ENCODE assay signal across 8 mouse cellular contexts in the genomic region with DNA sequence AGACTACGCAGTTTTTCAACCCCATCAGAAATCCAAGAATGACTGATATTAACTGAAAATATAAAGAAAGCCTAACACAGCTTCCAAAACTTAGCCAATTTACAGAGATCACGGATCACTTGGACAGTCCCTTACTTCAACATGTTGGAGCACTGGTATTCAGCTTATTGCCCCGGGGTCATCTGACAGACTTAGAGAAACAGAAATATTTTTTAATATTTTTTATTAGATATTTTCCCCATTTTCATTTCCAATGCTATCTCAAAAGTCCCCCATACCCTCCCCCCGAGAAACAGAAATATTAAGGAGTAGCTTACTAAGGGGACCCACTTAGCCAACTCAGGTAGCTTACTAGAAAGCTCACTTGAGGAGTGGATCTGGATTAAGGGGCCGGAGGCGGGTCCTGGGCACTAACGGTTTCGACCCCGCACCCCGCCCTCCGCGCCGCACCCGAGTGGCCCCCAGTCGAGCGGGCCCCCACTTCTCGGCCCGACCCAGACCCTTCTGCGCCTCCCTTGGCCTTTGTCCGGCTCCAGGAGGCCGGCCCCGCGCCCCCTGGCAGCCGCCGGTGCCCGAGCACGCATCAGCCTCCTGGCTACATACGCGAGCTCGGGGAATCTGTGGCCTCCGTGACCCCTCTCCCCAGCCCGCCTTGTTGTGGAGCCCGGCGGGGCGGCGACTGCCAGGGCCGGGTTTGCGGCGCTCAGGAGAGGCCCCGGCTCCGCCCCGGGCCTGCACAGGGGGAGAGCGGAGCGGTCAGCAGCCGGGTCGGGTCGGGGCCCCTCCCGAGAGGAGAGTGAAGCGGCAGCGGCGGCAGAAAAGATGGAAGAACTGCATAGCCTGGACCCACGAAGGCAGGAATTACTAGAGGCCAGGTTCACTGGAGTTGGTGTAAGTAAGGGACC. TPM values are rescaled to one million over a fixed set of nuclear protein-coding genes. Genes with fewer than 3 reads are reported as not detected.
A peak's percentile ranks its signal among the peaks of the same experiment; 100 is the strongest.
DNase-seq lines count a peak whose midpoint lies in the region; ATAC-seq and TF ChIP-seq lines count a peak whose summit lies in the region.
"Not testable (repeated sequence)": the region's sequence is repeated elsewhere in the genome, so short reads cannot be mapped to it uniquely, and the experiment has no call there.

No protein-coding gene starts in this region.

- not testable (repeated sequence) for H3K4me1 ChIP-seq in forebrain, embryonic 12.5 days; heart, postnatal 0 days (ENCODE audit: control insufficient read depth, insufficient read depth); kidney, embryonic 15.5 days; midbrain, embryonic 13.5 days (replicated peaks); stomach, embryonic 15.5 days
- 0 out of 2 replicates have a peak, but pooled peaks cover 10% of the 10 kb centered on the region for H3K4me1 ChIP-seq in liver, embryonic 12.5 days

- H3K27ac ChIP-seq in forebrain, embryonic 12.5 days = peak overlapping the region; percentile 56; the same call in 1 of the 2 replicates
- H3K27ac ChIP-seq in heart, postnatal 0 days (ENCODE audit: low read depth) = peak overlapping the region; percentile 91
- peak overlapping the region; percentile 28; the same call in 1 of the 2 replicates for H3K27ac ChIP-seq in kidney, embryonic 15.5 days
- H3K27ac ChIP-seq in liver, embryonic 12.5 days = peak overlapping the region; percentile 61
- peak overlapping the region; percentile 57 for H3K27ac ChIP-seq in midbrain, embryonic 13.5 days
- H3K27ac ChIP-seq in stomach, embryonic 15.5 days = peak overlapping the region; percentile 35; the same call in 1 of the 2 replicates

- H3K4me2 ChIP-seq in forebrain, embryonic 12.5 days = peak overlapping the region; percentile 76
- peak overlapping the region; percentile 86 for H3K4me2 ChIP-seq in heart, postnatal 0 days (ENCODE audit: low read depth, low read length)
- H3K4me2 ChIP-seq in kidney, embryonic 15.5 days = peak overlapping the region; percentile 90
- H3K4me2 ChIP-seq in liver, embryonic 12.5 days = peak overlapping the region; percentile 84
- H3K4me2 ChIP-seq in midbrain, embryonic 13.5 days (replicated peaks) = peak overlapping the region; percentile 83
- H3K4me2 ChIP-seq in stomach, embryonic 15.5 days = peak overlapping the region; percentile 89

- not testable (repeated sequence) for TF ChIP-seq CTCF in heart, postnatal 0 days (IDR thresholded peaks at IDR 0.05; ENCODE audit: low read depth)

- TF ChIP-seq EP300 in heart, postnatal 0 days (IDR thresholded peaks at IDR 0.05; ENCODE audit: low read depth) = not testable (repeated sequence)

- not testable (repeated sequence) for H3K9me3 ChIP-seq in forebrain, embryonic 12.5 days; heart, postnatal 0 days (replicated peaks; ENCODE audit: control insufficient read depth, low read length); kidney, embryonic 15.5 days (replicated peaks); liver, embryonic 12.5 days (replicated peaks); midbrain, embryonic 13.5 days; stomach, embryonic 15.5 days

- H3K4me3 ChIP-seq in forebrain, embryonic 12.5 days (replicated peaks) = peak overlapping the region; percentile 52
- peak overlapping the region; percentile 64 for H3K4me3 ChIP-seq in heart, postnatal 0 days (ENCODE audit: low read depth, low read length)
- H3K4me3 ChIP-seq in kidney, embryonic 15.5 days (replicated peaks) = peak overlapping the region; percentile 59
- peak overlapping the region; percentile 64 for H3K4me3 ChIP-seq in liver, embryonic 12.5 days
- peak overlapping the region; percentile 55 for H3K4me3 ChIP-seq in midbrain, embryonic 13.5 days (replicated peaks)
- H3K4me3 ChIP-seq in stomach, embryonic 15.5 days (replicated peaks) = peak overlapping the region; percentile 52

- peak; percentile 84 for DNase-seq in Muller cell, postnatal 12 days (ENCODE audit: inconsistent ontology term)
- DNase-seq in cerebellum, postnatal 10 days = peak; percentile 59 to 62
- not testable (repeated sequence) for DNase-seq in heart, postnatal 0 days (ENCODE audit: low spot score)

- not testable (repeated sequence) for H3K27me3 ChIP-seq in forebrain, embryonic 12.5 days; heart, postnatal 0 days (ENCODE audit: control insufficient read depth, insufficient read depth, low read length); kidney, embryonic 15.5 days; liver, embryonic 12.5 days (replicated peaks); midbrain, embryonic 13.5 days; stomach, embryonic 15.5 days (replicated peaks)

- peak overlapping the region; percentile 75 for H3K9ac ChIP-seq in forebrain, embryonic 12.5 days
- H3K9ac ChIP-seq in heart, postnatal 0 days (replicated peaks; ENCODE audit: low read depth, low read length) = peak overlapping the region; percentile 95
- peak overlapping the region; percentile 74 for H3K9ac ChIP-seq in kidney, embryonic 15.5 days
- peak overlapping the region; percentile 76 for H3K9ac ChIP-seq in liver, embryonic 12.5 days
- peak overlapping the region; percentile 80 for H3K9ac ChIP-seq in midbrain, embryonic 13.5 days (replicated peaks)
- peak overlapping the region; percentile 56 for H3K9ac ChIP-seq in stomach, embryonic 15.5 days

- WGBS in forebrain, embryonic 12.5 days = 5% methylated on average over 52 of the region's 52 CpGs
- WGBS in heart, postnatal 0 days = 9% methylated on average over 52 of the region's 52 CpGs
- 12% methylated on average over 52 of the region's 52 CpGs for WGBS in kidney, embryonic 15.5 days
- 8% methylated on average over 48 of the region's 52 CpGs for WGBS in liver, embryonic 12.5 days (ENCODE audit: insufficient replicate concordance)
- 6% methylated on average over 52 of the region's 52 CpGs for WGBS in midbrain, embryonic 13.5 days
- 8% methylated on average over 52 of the region's 52 CpGs for WGBS in stomach, embryonic 15.5 days

- peak; percentile 98 for ATAC-seq in forebrain, embryonic 12.5 days (ENCODE audit: low FRiP score)
- ATAC-seq in heart, postnatal 0 days (ENCODE audit: insufficient read depth, low read depth) = peak; percentile 97
- ATAC-seq in kidney, embryonic 15.5 days (replicated peaks; ENCODE audit: low FRiP score) = peak; percentile 100
- peak; percentile 100 for ATAC-seq in liver, embryonic 12.5 days
- ATAC-seq in midbrain, embryonic 13.5 days = peak; percentile 99
- peak; percentile 96 for ATAC-seq in stomach, embryonic 15.5 days (ENCODE audit: insufficient read depth, low FRiP score, low read depth)

- H3K36me3 ChIP-seq in forebrain, embryonic 12.5 days (replicated peaks); heart, postnatal 0 days (replicated peaks; ENCODE audit: control insufficient read depth, insufficient read depth, low read length); kidney, embryonic 15.5 days; liver, embryonic 12.5 days; midbrain, embryonic 13.5 days; stomach, embryonic 15.5 days: not testable (repeated sequence)

RNA-seq across cellular contexts. Expression of a gene that starts 49.3 kb away (rescaled TPM):
- polyA plus RNA-seq in forebrain, embryonic 12.5 days (2016; fragmentation: Nextera tagmentation; extraction: Ambion mirVana) = 4.5 and 5.5 TPM in 2 replicates
- not detected in 2 replicates for total RNA-seq in heart, postnatal 0 days (2014; rRNA removed; ENCODE audit: low replicate concordance)
- 4.5 and 4.7 TPM in 2 replicates for polyA plus RNA-seq in heart, postnatal 0 days (2015; fragmentation: Nextera tagmentation; extraction: Ambion mirVana)
- polyA plus RNA-seq in kidney, embryonic 15.5 days (2015; fragmentation: Nextera tagmentation; extraction: Ambion mirVana) = 7.7 and 8.0 TPM in 2 replicates
- polyA plus RNA-seq in liver, embryonic 12.5 days (2016; fragmentation: Nextera tagmentation; extraction: Ambion mirVana) = 5.2 and 5.7 TPM in 2 replicates
- polyA plus RNA-seq in midbrain, embryonic 13.5 days (2015; fragmentation: Nextera tagmentation; extraction: Ambion mirVana) = 4.0 and 4.6 TPM in 2 replicates
- polyA plus RNA-seq in stomach, embryonic 15.5 days (2015; fragmentation: Nextera tagmentation; extraction: Ambion mirVana) = 5.1 and 5.4 TPM in 2 replicates

Comparison
In these comparisons a context has a peak if more than half of its experiments do, and no peak if none do; other contexts are left out.
1. H3K27ac ChIP-seq: peak in every context shown above with its lines; median percentile 91 in heart, postnatal 0 days; 61 in liver, embryonic 12.5 days; 57 in midbrain, embryonic 13.5 days; 56 in forebrain, embryonic 12.5 days; 35 in stomach, embryonic 15.5 days; 28 in kidney, embryonic 15.5 days.